Mouse (Mus musculus) small intestine, adult 2 months (tissue): Measurements from ENCODE around the gene Ablim2. TPM values are rescaled to one million over a fixed set of nuclear protein-coding genes. Genes with fewer than 3 reads are reported as not detected.

ENCODE experiments used
- H3K27ac ChIP-seq: fragments of 200-500 bp; 2 replicates; pipeline ENCODE4 v1.5.1; 2012; ENCODE audit warnings: low read depth, low read length, control low read depth, inconsistent platforms; ENCODE audit not compliant: insufficient read depth
- H3K27me3 ChIP-seq: fragments of 200-500 bp; 2 replicates; pipeline ENCODE4 v1.6.1; 2012; ENCODE audit warnings: mild to moderate bottlenecking, moderate library complexity, low read length, inconsistent platforms; ENCODE audit not compliant: control insufficient read depth, insufficient read depth
- H3K36me3 ChIP-seq: fragments of 200-500 bp; 2 replicates; pipeline ENCODE4 v1.6.1; 2012; ENCODE audit warnings: mild to moderate bottlenecking, low read length, control low read depth, inconsistent platforms; ENCODE audit not compliant: control insufficient read depth, insufficient read depth
- H3K4me1 ChIP-seq: fragments of 200-500 bp; 2 replicates; pipeline ENCODE4 v1.6.1; 2012; ENCODE audit warnings: low read length, inconsistent platforms, mixed read lengths; ENCODE audit not compliant: control insufficient read depth, insufficient read depth, insufficient read length
- H3K4me3 ChIP-seq: fragments of 200-500 bp; 2 replicates; pipeline ENCODE4 v1.5.1; 2012; ENCODE audit warnings: low read depth, mild to moderate bottlenecking, control low read depth, inconsistent platforms, low read length, moderate library complexity
- CTCF ChIP-seq: fragments of 200-500 bp; IDR thresholded peaks from 2 replicates; pipeline ENCODE4 v1.5.1; 2012; ENCODE audit warnings: low read depth, mild to moderate bottlenecking, control low read depth, inconsistent platforms, low read length, moderate library complexity, mixed read lengths; ENCODE audit not compliant: insufficient replicate concordance, insufficient read length; ENCODE audit errors: extremely low read depth
- POLR2A ChIP-seq: fragments of 200-500 bp; IDR thresholded peaks from 2 replicates; pipeline ENCODE4 v1.6.1; 2012; ENCODE audit warnings: low read depth, mild to moderate bottlenecking, control low read depth, inconsistent platforms, low read length, moderate library complexity
- WGBS: fragments of 180-500 bp; shearing (Covaris S2); methylation state at CpG from one replicate; pipeline ENCODE4 v1.1.7; 2018; 5-methylcytosine and 5-hydroxymethylcytosine counted together
- polyA plus RNA-seq: library from polyadenylated mRNA; depleted of rRNA; stranded (reverse); fragments of >200 nt; gene quantifications from 2 replicates; pipeline ENCODE4 v1.2.3, GENCODE M21; 2012

Ablim2 gene
- polyA plus RNA-seq, 1 experiment, result 9.1 TPM

- 83% methylated on average over 11 of the region's 11 CpGs for WGBS
- no peak overlapping the region for H3K4me3 ChIP-seq
- peaks cover 25% of the 10 kb centered on the region for H3K4me1 ChIP-seq
- H3K27me3 ChIP-seq, result no peaks in the 10 kb centered on the region
- no peak for TF ChIP-seq CTCF
- TF ChIP-seq POLR2A, result no peak
- no peak overlapping the region for H3K27ac ChIP-seq
- 0 out of 2 replicates have a peak, but pooled peaks cover 1% of the 10 kb centered on the region for H3K36me3 ChIP-seq
Measured at GRCm38 (mm10) chr5:35718817-35719216, 38.9 kb upstream of the Ablim2 start.

- no peak for TF ChIP-seq POLR2A
- TF ChIP-seq CTCF, result no peak
- peaks cover 25% of the 10 kb centered on the region for H3K4me1 ChIP-seq
- 0 out of 2 replicates have a peak, but pooled peaks cover 1% of the 10 kb centered on the region for H3K36me3 ChIP-seq
- H3K27ac ChIP-seq, result no peak overlapping the region
- H3K4me3 ChIP-seq, result no peak overlapping the region
- no peaks in the 10 kb centered on the region for H3K27me3 ChIP-seq
Measured at GRCm38 (mm10) chr5:35719343-35719742, 38.3 kb upstream of the Ablim2 start.

GRCm38 (mm10) chr5:35719880-35720279 lies 37.8 kb upstream of the Ablim2 start:
- H3K27me3 ChIP-seq, result no peaks in the 10 kb centered on the region
- no peak overlapping the region for H3K4me3 ChIP-seq
- H3K36me3 ChIP-seq, result 0 out of 2 replicates have a peak, but pooled peaks cover 1% of the 10 kb centered on the region
- H3K27ac ChIP-seq, result no peak overlapping the region
- peaks cover 25% of the 10 kb centered on the region for H3K4me1 ChIP-seq
- WGBS, result 81% methylated on average over 1 of the region's 1 CpGs
- TF ChIP-seq CTCF, result no peak
- TF ChIP-seq POLR2A, result no peak

DNA sequence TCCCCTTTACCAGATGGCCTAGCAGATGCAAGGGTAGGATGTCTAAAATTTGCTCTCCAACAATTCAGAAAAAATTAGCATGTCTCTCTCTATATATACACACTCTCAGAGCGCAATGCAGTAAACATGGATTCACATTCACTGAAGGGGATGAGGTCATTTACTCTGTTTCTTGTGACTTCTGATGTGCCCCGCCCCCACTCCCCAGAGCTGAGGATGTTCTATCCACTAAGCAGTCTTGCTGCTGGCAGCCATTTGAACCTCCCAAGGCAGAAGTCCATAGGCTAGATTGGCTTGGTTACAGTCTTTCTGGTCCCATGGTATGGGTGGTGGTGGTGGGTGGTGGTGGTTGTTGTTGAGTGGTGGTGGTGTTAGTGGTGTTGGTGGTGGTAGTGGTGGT lies 35.7 kb upstream of the Ablim2 start:
- no peak for TF ChIP-seq CTCF
- no peak for TF ChIP-seq POLR2A
- Histone ChIP-seq H3K36me3 (0 out of 2 replicates have a peak, but pooled peaks cover 1% of the 10 kb centered on the region), H3K27me3 (no peaks in the 10 kb centered on the region), H3K4me1 (peaks cover 25% of the 10 kb centered on the region), H3K4me3 (no peak overlapping the region), H3K27ac (no peak overlapping the region)
- WGBS, result 93% methylated on average over 2 of the region's 2 CpGs

DNA sequence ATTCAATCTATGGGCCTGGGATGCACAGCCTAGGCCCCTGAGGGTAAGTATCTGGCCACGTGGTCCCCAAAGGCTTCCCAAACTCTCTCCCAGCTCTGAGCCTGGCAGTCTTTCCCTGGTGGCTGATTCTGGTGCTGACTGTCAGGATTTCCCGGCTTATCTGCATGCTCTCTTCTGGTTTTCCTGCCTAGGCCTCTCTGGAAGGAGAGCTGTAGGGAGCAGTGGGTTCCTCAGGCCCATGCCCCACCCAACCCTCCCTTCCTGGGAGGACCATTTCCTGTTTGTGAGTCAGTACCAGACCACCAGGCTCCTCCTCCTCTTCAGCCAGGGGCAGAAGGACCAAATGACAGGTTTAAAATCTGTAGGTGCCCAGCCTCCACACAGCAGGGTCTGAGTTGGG lies 35.0 kb upstream of the Ablim2 start:
- Histone ChIP-seq H3K27me3 (no peaks in the 10 kb centered on the region), H3K27ac (no peak overlapping the region), H3K4me3 (no peak overlapping the region), H3K36me3 (0 out of 2 replicates have a peak, but pooled peaks cover 1% of the 10 kb centered on the region), H3K4me1 (peaks cover 17% of the 10 kb centered on the region)
- TF ChIP-seq CTCF (no peak), POLR2A (no peak)
- WGBS, result 68% methylated on average over 2 of the region's 2 CpGs

- Histone ChIP-seq H3K4me3 (no peak overlapping the region), H3K4me1 (peaks cover 8% of the 10 kb centered on the region), H3K27ac (no peak overlapping the region), H3K27me3 (no peaks in the 10 kb centered on the region), H3K36me3 (0 out of 2 replicates have a peak, but pooled peaks cover 1% of the 10 kb centered on the region)
- TF ChIP-seq POLR2A (no peak), CTCF (no peak)
- WGBS, result 64% methylated on average over 5 of the region's 5 CpGs
Measured at GRCm38 (mm10) chr5:35723900-35724299, 33.8 kb upstream of the Ablim2 start.

GRCm38 (mm10) chr5:35725840-35726239 lies 31.8 kb upstream of the Ablim2 start:
- TF ChIP-seq CTCF (no peak), POLR2A (no peak)
- WGBS, result 82% methylated on average over 3 of the region's 3 CpGs

More at GRCm38 (mm10) chr5:35725840-35726239, 31.8 kb upstream of the Ablim2 start:
- Histone ChIP-seq H3K27me3 (no peaks in the 10 kb centered on the region), H3K4me1 (peaks cover 6% of the 10 kb centered on the region), H3K27ac (no peak overlapping the region), H3K36me3 (0 out of 2 replicates have a peak, but pooled peaks cover 1% of the 10 kb centered on the region), H3K4me3 (no peak overlapping the region)
